Mouse (Mus musculus): Measurements from ENCODE around the gene Fam160a2.
"Not testable (repeated sequence)": the region's sequence is repeated elsewhere in the genome, so short reads cannot be mapped to it uniquely, and the experiment has no call there.

Gene Fam160a2

GRCm38 (mm10) chr7:105390236-105390635, 9.6 kb downstream of the Fam160a2 start:
- no peak for DNase-seq

GRCm38 (mm10) chr7:105387696-105388095, 12.2 kb downstream of the Fam160a2 start:
- no peak for DNase-seq

- no peak for DNase-seq
Observed at GRCm38 (mm10) chr7:105380329-105380728, 19.5 kb downstream of the Fam160a2 start.

- no peak for DNase-seq
Observed at GRCm38 (mm10) chr7:105374866-105375265, 25.0 kb downstream of the Fam160a2 start, which contains the start of gene Gm5901. Gm5901 (plus strand) TSS chr7:105375038.

GRCm38 (mm10) chr7:105373976-105374375, 25.9 kb downstream of the Fam160a2 start:
- DNase-seq = no peak

GRCm38 (mm10) chr7:105373509-105373908, 26.3 kb downstream of the Fam160a2 start:
- DNase-seq = no peak

GRCm38 (mm10) chr7:105372912-105373311, 26.9 kb downstream of the Fam160a2 start:
- no peak for DNase-seq

GRCm38 (mm10) chr7:105368521-105368920, 31.3 kb downstream of the Fam160a2 start:
- no peak for DNase-seq

- no peak for DNase-seq
Observed at GRCm38 (mm10) chr7:105367930-105368329, 31.9 kb downstream of the Fam160a2 start, which contains the start of gene Olfr692. Olfr692 (plus strand) TSS chr7:105368230.

- no peak for DNase-seq
Observed at GRCm38 (mm10) chr7:105367268-105367667, 32.6 kb downstream of the Fam160a2 start.

- no peak for DNase-seq
Observed at GRCm38 (mm10) chr7:105361713-105362112, 38.1 kb downstream of the Fam160a2 start.

GRCm38 (mm10) chr7:105356487-105356886, 43.4 kb downstream of the Fam160a2 start:
- DNase-seq = not testable (repeated sequence)

GRCm38 (mm10) chr7:105356064-105356463, 43.8 kb downstream of the Fam160a2 start:
- not testable (repeated sequence) for DNase-seq

GRCm38 (mm10) chr7:105342752-105343151, 57.1 kb downstream of the Fam160a2 start:
- no peak for DNase-seq

- DNase-seq = no peak
Observed at GRCm38 (mm10) chr7:105342170-105342569, 57.7 kb downstream of the Fam160a2 start, which contains the start of gene Olfr691. Olfr691 (minus strand) TSS chr7:105342270.

GRCm38 (mm10) chr7:105334004-105334403, 65.8 kb downstream of the Fam160a2 start, which contains the start of gene Olfr690:
Olfr690 (minus strand) TSS chr7:105334104.
- DNase-seq = no peak

GRCm38 (mm10) chr7:105325302-105325701, 74.6 kb downstream of the Fam160a2 start:
- DNase-seq = no peak
